Comparison of ENCODE assay signal across 9 mouse cellular contexts in the genomic region with DNA sequence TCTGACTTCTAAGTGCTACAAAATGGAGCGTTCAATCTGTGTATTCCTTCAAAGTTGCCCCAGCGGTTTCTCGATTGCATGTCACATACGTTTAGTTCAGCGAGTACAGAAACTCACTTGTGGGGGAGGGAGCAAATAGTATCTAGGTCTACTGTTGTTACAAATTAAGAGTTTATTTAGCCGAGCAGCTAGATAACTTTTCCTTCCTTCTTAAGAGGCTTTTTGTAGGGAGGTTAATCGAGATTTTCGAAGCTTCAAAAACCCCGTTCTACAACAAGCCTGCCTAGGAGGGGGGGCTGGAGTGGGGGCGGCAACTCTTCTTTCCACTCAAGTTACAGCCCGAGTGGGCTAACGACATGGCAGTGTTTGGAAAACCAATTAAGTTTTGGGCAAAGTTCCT. TPM values are rescaled to one million over a fixed set of nuclear protein-coding genes. Genes with fewer than 3 reads are reported as not detected.
A peak's percentile ranks its signal among the peaks of the same experiment; 100 is the strongest.
DNase-seq lines count a peak whose midpoint lies in the region; ATAC-seq and TF ChIP-seq lines count a peak whose summit lies in the region.
"Had no signal": no experiment of that assay in that cellular context is flagged by ENCODE, and none has a peak within 500 bp of the region (broad histone marks: within the 10 kb centered on the region; RNA-seq: fewer than 3 reads in every experiment).

No protein-coding gene starts in this region.

- H3K9me3 ChIP-seq in heart, embryonic 15.5 days (replicated peaks) = no peaks in the 10 kb centered on the region
- no peaks in the 10 kb centered on the region for H3K9me3 ChIP-seq in hindbrain, postnatal 0 days (ENCODE audit: low read length)
- H3K9me3 ChIP-seq in midbrain, embryonic 15.5 days = no peaks in the 10 kb centered on the region

- peak overlapping the region; percentile 98 for H3K27ac ChIP-seq in heart, embryonic 15.5 days
- H3K27ac ChIP-seq in hindbrain, postnatal 0 days = no peak overlapping the region
- no peak overlapping the region for H3K27ac ChIP-seq in midbrain, embryonic 15.5 days
- H3K27ac ChIP-seq: macrophage had no signal

- peak overlapping the region; percentile 95 for H3K4me3 ChIP-seq in heart, embryonic 15.5 days
- peak overlapping the region; percentile 76 for H3K4me3 ChIP-seq in hindbrain, postnatal 0 days (ENCODE audit: low read length)
- H3K4me3 ChIP-seq in midbrain, embryonic 15.5 days = peak overlapping the region; percentile 54

- no peak for TF ChIP-seq CTCF in hindbrain, postnatal 0 days (IDR thresholded peaks at IDR 0.05; ENCODE audit: low read depth)

- H3K4me1 ChIP-seq in heart, embryonic 15.5 days (replicated peaks) = peaks cover 16% of the 10 kb centered on the region
- H3K4me1 ChIP-seq in hindbrain, postnatal 0 days (ENCODE audit: insufficient read depth, low read length) = no peaks in the 10 kb centered on the region
- peaks cover 15% of the 10 kb centered on the region for H3K4me1 ChIP-seq in midbrain, embryonic 15.5 days

- intact Hi-C loops in heart, postnatal 36 days (cut with DNase I) = loop anchor here (2.0 to 5.0 kb wide), 6 partner anchors 18 to 821 kb away; partner anchors contain the start of genes Cep126, Dcun1d5, Dync2h1 and Tmem123

- no peak for DNase-seq in heart, postnatal 36 days
- peak; percentile 24 for DNase-seq in embryo, embryonic 9.5 days (ENCODE audit: extremely low spot score)
- DNase-seq in hindbrain, postnatal 0 days (ENCODE audit: low spot score) = peak; percentile 30
- DNase-seq in thymus, adult 18-20 months = no peak
- DNase-seq in gastrocnemius, postnatal 25 days = no peak
- DNase-seq in layer of hippocampus, postnatal 25 days (ENCODE audit: extremely low spot score in 1 of 2, low spot score in 1 of 2) = no peak

- H3K36me3 ChIP-seq in heart, embryonic 15.5 days = peaks cover 27% of the 10 kb centered on the region
- H3K36me3 ChIP-seq in hindbrain, postnatal 0 days (ENCODE audit: insufficient read depth, low read length) = no peaks in the 10 kb centered on the region
- no peaks in the 10 kb centered on the region for H3K36me3 ChIP-seq in midbrain, embryonic 15.5 days (replicated peaks)

- no peak for ATAC-seq in heart, embryonic 15.5 days (replicated peaks; ENCODE audit: insufficient number of reproducible peaks, insufficient read depth, low FRiP score, low read depth)
- no peak for ATAC-seq in hindbrain, postnatal 0 days
- ATAC-seq in midbrain, embryonic 15.5 days (replicated peaks) = no peak

- no peaks in the 10 kb centered on the region for H3K27me3 ChIP-seq in heart, embryonic 15.5 days
- no peaks in the 10 kb centered on the region for H3K27me3 ChIP-seq in hindbrain, postnatal 0 days (ENCODE audit: insufficient read depth, low read length)
- H3K27me3 ChIP-seq in midbrain, embryonic 15.5 days (replicated peaks) = 0 out of 2 replicates have a peak, but pooled peaks cover 17% of the 10 kb centered on the region

- H3K9ac ChIP-seq in heart, embryonic 15.5 days = peak overlapping the region; percentile 98
- H3K9ac ChIP-seq in hindbrain, postnatal 0 days (replicated peaks; ENCODE audit: low read length) = peak overlapping the region; percentile 65
- peak overlapping the region; percentile 54 for H3K9ac ChIP-seq in midbrain, embryonic 15.5 days

- peak overlapping the region; percentile 63 for H3K4me2 ChIP-seq in heart, embryonic 15.5 days
- H3K4me2 ChIP-seq in hindbrain, postnatal 0 days (ENCODE audit: low read depth, low read length) = peak overlapping the region; percentile 73
- peak overlapping the region; percentile 97 for H3K4me2 ChIP-seq in midbrain, embryonic 15.5 days

- under 1% methylated on average over 12 of the region's 12 CpGs for WGBS in heart, embryonic 15.5 days
- 2% methylated on average over 12 of the region's 12 CpGs for WGBS in hindbrain, postnatal 0 days
- WGBS in midbrain, embryonic 15.5 days = 2% methylated on average over 12 of the region's 12 CpGs

RNA-seq across cellular contexts. Expression of gene Yap1, which starts 1.6 kb away (rescaled TPM):
- 19.8 and 24.3 TPM in 2 replicates for polyA plus RNA-seq in heart, embryonic 15.5 days (2015; fragmentation: Nextera tagmentation; extraction: Ambion mirVana)
- 10 to 100 TPM; 63.1 to 64.9 TPM for total RNA-seq in heart, postnatal 36 days (2021)
- total RNA-seq in hindbrain, postnatal 0 days (2014; rRNA removed) = 10.9 and 22.2 TPM in 2 replicates
- 6.3 and 6.7 TPM in 2 replicates for polyA plus RNA-seq in hindbrain, postnatal 0 days (2015; fragmentation: Nextera tagmentation; extraction: Ambion mirVana)
- 8.0 and 9.2 TPM in 2 replicates for polyA plus RNA-seq in midbrain, embryonic 15.5 days (2015; fragmentation: Nextera tagmentation; extraction: Ambion mirVana)
- total RNA-seq in gastrocnemius, postnatal 25 days (2021) = 10 to 100 TPM; 38.2 to 43.3 TPM
- total RNA-seq in layer of hippocampus, postnatal 25 days (2021) = 10 to 100 TPM; 14.2 to 17.3 TPM

RNA-seq across cellular contexts. Expression of gene Cfap300, which starts 39.8 kb away (rescaled TPM):
- polyA plus RNA-seq in heart, embryonic 15.5 days (2015; fragmentation: Nextera tagmentation; extraction: Ambion mirVana) = 5.1 and 5.9 TPM in 2 replicates
- total RNA-seq in heart, postnatal 36 days (2021) = 1 to 10 TPM in 1 of 2 experiments, under 1 TPM in 1; 0.80 to 1.3 TPM
- 11.1 and 13.5 TPM in 2 replicates for total RNA-seq in hindbrain, postnatal 0 days (2014; rRNA removed)
- 10.3 and 10.6 TPM in 2 replicates for polyA plus RNA-seq in hindbrain, postnatal 0 days (2015; fragmentation: Nextera tagmentation; extraction: Ambion mirVana)
- 15.1 TPM in 2 replicates for polyA plus RNA-seq in midbrain, embryonic 15.5 days (2015; fragmentation: Nextera tagmentation; extraction: Ambion mirVana)
- under 1 TPM; 0.40 to 0.51 TPM for total RNA-seq in gastrocnemius, postnatal 25 days (2021)
- total RNA-seq in layer of hippocampus, postnatal 25 days (2021) = 10 to 100 TPM; 10.1 to 10.4 TPM
- polyA plus RNA-seq: macrophage had no signal

Comparison
In these comparisons a context has a peak if more than half of its experiments do, and no peak if none do; other contexts are left out.
1. DNase-seq: peak in embryo, embryonic 9.5 days (single experiment) and hindbrain, postnatal 0 days (single experiment); none in heart, postnatal 36 days (0 of 2), thymus, adult 18-20 months (0 of 2), gastrocnemius, postnatal 25 days (single experiment) and layer of hippocampus, postnatal 25 days (0 of 2).
2. Peak in every context shown above with its lines, with median percentiles within 50 percentile points of each other: H3K4me2 ChIP-seq, H3K4me3 ChIP-seq and H3K9ac ChIP-seq.